Mouse (Mus musculus): ENCODE measurements around the gene 4921509C19Rik.
A peak's percentile ranks its signal among the peaks of the same experiment; 100 is the strongest.
"Not testable (repeated sequence)": the region's sequence is repeated elsewhere in the genome, so short reads cannot be mapped to it uniquely, and the experiment has no call there.

4921509C19Rik gene

DNA sequence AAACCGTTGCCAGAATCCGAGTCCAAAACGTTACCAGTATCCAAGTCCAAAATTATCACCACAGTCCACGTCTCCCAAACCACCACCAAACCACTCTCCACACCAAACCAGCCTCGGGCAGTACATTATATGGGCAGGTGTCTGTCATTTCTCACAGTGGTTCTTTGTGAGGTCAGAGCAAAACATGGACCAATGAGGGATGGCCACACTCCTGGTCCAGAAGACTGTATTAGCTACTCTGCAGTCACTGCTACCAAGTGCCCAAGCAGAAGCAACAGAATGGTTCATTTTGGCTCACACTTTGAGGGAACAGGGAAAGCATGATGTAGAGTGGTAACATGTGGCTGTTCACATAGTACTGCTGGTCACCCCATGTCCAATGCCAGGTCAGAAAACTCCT, at the start of gene 4921509C19Rik:
4921509C19Rik (minus strand) TSS at position 101 of the 400 bp plus-strand sequence.
- not testable (repeated sequence) for DNase-seq (ENCODE audit: low spot score)

GRCm38 (mm10) chr2:151525520-151525919, 49.6 kb upstream of the 4921509C19Rik start:
- DNase-seq (ENCODE audit: low spot score): no peak

DNA sequence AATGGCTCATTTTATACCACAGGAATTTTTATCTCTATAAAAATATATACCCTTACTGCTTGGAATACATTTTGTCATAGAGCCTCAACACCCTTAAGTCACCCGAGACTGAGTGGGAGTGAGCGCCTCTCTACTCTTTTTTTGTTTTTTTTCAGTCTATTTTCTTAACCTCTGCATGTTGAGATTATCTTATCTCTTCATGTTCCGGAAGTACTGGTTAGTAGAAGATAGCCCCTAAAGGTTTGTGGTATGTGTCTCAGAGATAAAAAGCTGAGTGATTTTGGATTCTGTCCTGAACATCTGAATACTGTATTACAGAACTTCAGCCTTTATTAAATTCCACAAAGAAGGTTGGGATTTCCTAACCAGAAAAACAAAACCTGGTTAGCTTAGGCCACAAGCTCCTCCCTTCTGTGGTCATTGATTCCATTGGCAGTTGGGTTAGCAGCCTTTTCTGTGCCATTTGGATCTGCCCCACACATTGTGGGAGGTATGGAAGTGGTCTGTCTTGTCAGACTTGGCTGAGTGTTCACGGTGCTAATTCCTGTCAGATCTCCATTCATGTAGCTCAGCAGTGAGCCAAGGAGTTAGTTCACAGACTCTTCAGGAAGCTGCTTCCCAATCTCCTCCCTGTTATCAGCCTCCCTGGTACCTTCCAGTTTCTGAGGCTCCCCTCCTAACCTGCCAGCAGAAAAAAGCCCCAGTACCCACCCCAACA, 48.5 kb upstream of the 4921509C19Rik start:
- no peak for DNase-seq (ENCODE audit: low spot score)

- no peak for DNase-seq (ENCODE audit: low spot score)
Measured at GRCm38 (mm10) chr2:151519000-151519399, 43.0 kb upstream of the 4921509C19Rik start.

- no peak for DNase-seq (ENCODE audit: low spot score)
Measured at GRCm38 (mm10) chr2:151513525-151514285, 37.8 kb upstream of the 4921509C19Rik start.

DNA sequence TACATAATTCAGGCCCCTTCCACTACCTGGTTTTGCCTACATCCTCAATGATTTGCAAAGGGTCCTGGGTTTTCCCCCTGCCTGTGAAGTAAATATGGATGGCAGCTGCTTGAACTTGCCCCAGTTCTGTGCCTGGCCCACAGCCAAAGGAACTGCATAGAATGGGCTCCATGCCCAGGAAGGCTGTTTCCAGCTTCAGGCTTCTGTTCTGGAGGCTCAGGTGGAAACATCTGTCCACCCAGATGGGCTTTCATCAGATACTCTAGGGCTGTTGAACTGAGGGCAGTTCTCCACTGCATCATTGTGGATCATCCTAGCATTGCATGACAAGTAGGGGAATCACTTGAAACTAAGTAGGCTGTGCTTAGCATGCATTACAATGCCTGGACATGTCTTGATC, 36.2 kb upstream of the 4921509C19Rik start:
- no peak for DNase-seq (ENCODE audit: low spot score)

GRCm38 (mm10) chr2:151504226-151504625, 28.3 kb upstream of the 4921509C19Rik start:
- DNase-seq (ENCODE audit: low spot score): no peak

DNA sequence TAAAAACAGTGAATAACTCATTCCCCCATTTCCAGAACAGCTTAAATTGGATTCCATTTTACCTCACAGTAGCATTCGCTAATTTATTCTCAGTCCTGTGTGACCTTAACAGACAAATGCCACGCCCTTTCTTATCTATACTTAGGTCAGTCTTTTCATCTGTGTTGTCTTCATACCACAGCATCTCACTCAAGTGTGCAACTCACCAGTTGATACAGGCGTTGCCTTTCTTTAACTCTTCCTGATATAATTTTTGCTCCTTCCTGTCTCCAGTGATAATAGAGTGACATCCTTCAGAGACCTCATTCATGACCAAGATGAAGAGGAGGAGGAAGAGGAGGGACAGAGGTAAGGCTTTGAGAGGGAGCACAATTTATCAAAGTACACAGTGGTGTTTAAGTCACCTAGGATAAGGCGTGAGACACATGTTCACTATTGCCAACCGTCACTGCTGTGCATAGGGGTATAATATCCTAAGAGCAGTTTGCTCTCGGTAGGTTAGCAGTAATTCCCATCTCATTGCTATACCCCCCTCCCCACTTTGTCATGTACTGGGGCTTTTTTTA, 24.6 kb upstream of the 4921509C19Rik start:
- no peak for DNase-seq (ENCODE audit: low spot score)

DNA sequence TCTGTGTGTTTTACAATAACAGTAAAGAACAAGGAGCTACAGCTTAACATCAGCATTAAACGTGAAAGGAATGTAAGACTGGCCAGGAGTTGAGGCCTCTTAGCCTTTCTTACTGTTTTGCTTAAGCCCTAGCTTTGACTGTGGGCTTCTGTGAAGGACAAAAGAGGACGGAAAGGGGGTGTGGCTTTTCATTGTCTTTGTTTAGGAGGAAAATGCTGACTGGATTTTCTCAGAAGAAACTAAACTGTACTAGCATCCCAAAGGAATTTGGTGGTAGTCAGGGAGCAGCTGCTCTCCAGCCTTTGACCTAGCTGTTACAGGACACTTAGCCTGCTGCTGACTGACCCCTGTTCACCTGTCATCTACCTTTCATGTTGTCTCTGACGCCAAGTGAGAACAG, 22.4 kb upstream of the 4921509C19Rik start:
- no peak for DNase-seq (ENCODE audit: low spot score)

DNA sequence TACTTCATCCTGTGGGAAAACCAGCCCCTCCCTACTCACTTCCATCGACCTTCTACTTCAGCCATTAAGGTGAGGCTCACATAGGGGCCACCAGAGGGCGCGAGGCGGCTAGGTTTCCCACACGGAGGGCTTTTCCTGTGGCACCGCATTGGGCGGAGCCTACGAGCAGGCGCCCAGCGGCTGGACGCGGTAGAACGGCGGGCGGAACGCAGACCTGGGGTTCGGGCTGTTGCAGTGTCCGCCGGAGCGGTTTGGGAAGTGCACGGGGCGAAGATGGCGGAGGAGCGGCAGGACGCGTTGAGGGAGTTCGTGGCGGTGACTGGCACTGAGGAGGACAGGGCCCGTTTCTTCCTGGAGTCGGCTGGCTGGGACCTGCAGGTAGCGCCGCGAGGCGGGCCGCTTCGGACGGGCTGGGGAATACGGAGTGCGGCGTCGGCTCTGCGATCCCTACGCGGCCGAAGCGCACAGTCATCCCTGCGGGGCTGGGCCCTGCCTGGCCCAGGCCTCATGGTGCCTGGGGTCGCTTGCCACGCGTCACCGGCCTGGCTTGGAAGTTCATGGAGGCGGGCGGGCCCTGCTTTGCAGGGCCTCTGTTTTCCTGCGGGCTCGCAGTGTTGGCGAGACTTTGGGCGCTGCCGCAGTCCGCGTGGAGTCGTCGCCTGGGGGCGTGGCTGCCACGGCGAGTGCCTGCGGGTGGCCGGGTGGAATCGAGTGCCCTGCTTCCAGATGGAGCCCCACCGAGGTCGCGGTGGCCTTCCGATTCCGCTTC, 18.3 kb upstream of the 4921509C19Rik start, which contains the start of gene Nsfl1c:
Nsfl1c (plus strand) TSS at position 148 of the 769 bp plus-strand sequence.
- peak; percentile 94 for DNase-seq (ENCODE audit: low spot score)

- DNase-seq (ENCODE audit: low spot score): no peak
Measured at GRCm38 (mm10) chr2:151486496-151486895, 10.5 kb upstream of the 4921509C19Rik start.

GRCm38 (mm10) chr2:151434971-151435370, 41.0 kb downstream of the 4921509C19Rik start:
- DNase-seq (ENCODE audit: low spot score): not testable (repeated sequence)

- DNase-seq (ENCODE audit: low spot score): not testable (repeated sequence)
Measured at GRCm38 (mm10) chr2:151434203-151434602, 41.8 kb downstream of the 4921509C19Rik start.
